Mouse (Mus musculus) adipocyte (in vitro differentiated cells): Measurements from ENCODE around the gene Brwd1.
"Not testable (repeated sequence)": the region's sequence is repeated elsewhere in the genome, so short reads cannot be mapped to it uniquely, and the experiment has no call there.

Experiments
- DNase-seq: peaks from one replicate; pipeline ENCODE4 v3.0.0-alpha.2; 2016; ENCODE audit warnings: low spot score

The Brwd1 gene

DNA sequence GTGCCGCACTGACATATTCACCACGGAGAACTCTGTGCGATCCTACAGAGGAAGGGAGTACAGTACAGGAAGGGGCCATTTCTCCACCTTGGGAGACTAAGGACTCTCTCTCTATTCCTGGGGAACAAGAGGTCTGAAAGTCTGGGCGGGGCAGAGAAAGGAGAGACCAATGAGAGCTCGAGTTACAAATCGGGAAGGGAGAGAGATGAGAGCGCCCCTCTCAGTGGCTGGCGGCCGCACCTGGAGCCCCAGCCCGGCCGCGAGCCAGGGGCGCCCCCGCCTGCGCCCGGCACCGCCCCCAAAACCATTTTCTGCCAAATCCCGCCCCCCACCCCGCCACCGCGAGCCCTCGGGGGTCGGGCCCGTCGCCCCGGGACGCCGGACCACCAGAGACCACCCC lies 995 bp downstream of the Brwd1 start:
- peak; percentile 88 for DNase-seq

GRCm38 (mm10) chr16:96080524-96080923 lies 1.8 kb downstream of the Brwd1 start:
- DNase-seq: peak; percentile 31

GRCm38 (mm10) chr16:96068364-96068763 lies 14.0 kb downstream of the Brwd1 start:
- no peak for DNase-seq

- DNase-seq: no peak
These were observed 16.2 kb downstream of the Brwd1 start for GRCm38 (mm10) chr16:96066174-96066573.

DNA sequence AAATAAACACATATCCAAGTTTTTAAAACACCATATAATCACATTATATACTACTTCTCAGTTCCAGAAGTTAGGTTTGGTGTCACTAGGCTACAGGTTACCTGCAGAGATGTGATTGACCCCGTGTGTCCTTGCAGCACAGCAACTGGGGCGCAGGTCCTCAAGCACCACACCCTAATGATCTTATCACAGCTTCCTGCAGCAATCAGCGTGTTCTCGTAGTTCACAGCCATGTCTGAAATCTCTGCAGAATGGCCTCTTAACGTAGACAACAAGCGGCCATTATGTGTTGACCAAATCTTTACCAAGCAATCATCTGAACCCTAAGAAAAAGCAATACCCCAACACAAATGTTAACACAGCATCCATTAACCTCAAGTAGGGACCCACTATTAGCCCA lies 17.7 kb downstream of the Brwd1 start:
- DNase-seq: no peak

DNA sequence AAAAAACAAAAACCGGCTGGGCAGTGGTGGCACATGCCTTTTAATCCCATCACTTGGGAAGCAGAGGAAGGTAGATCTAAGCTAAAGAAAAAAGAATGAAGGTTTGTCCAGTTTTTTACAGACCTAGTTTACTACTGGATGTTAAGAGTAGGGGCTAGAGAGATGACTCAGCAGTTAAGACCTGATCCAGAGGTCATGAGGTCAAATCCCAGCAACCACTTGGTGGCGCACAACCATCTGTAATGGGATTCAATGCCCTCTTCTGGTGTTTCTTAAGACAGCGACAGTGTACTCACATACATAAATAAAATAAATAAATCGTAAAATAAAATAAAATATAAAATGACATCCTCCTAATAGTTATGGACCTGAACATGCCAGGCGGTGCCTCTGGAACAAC lies 38.2 kb downstream of the Brwd1 start:
- peak; percentile 64 for DNase-seq

GRCm38 (mm10) chr16:96040691-96041090 lies 41.6 kb downstream of the Brwd1 start:
- DNase-seq: no peak

DNA sequence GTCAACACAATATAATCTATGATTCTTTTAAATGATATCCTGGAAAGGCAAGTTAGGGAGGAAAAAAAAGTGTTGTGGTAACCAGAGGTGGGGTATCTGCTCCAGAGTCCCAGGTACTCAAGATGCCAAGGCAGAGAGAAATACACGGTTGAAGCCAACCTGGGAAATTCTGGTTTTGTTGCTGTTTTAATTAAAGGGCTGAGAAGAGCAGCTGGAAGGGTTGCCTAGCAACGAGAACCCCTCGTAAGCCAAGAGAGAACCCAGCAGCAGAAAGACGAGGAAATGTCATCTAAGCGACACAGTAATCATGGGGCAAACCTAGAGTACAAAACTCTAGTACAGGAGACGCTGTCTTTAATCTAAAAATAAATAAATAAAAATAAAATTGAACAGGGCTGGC lies 42.8 kb downstream of the Brwd1 start:
- DNase-seq: no peak

DNA sequence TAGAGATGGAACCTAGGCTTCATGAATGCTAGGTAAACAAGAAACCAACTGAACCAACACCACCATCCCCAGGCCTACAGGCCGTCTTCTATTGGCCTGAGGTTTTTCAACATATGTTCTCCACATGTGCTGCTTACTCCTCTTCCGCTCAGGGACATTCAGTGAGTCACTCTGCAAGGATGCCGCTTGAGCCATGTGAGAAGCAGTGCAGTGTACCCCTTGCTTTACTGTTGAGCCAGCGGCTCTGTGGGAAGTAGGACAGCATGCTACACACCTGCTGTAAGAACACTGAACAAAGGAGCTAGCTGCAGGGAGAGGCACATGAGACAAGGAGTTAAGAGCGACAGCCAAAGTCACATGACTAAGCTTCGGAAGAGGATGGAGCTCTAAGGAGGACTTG lies 47.9 kb downstream of the Brwd1 start:
- DNase-seq: no peak

GRCm38 (mm10) chr16:96032368-96033043 lies 49.8 kb downstream of the Brwd1 start:
- no peak for DNase-seq

DNA sequence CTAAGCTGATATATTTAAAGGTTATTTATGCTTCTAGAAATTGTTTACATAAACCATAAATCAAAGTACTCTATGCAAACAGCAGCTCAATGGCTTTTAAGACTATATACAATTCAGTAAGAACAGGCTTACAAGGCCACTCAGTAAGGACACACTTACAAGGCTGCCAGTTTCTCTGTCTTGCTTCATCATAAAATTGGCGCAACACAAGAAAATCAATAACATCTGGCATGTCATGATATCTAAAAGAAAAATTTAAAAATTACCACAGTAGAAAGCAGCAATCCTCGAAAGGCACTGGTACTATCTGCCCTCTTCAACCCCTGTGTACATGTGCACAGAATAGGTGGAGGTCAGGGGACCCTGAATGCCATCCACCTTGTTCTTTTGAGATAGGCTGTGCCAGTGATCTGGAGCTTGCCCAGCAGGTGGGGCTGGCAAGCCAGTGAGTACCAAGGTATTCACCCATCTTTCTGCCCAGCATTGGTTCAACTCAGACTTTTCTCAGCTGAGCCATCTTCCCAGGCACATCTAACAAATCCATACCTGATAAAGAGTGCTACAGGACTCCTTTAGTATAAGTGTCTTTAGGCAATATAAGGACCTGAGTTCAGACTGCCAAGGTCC lies 51.7 kb downstream of the Brwd1 start:
- DNase-seq: peak; percentile 56

GRCm38 (mm10) chr16:96026256-96026655 lies 56.1 kb downstream of the Brwd1 start:
- DNase-seq: no peak

- DNase-seq: no peak
These were observed 57.1 kb downstream of the Brwd1 start for GRCm38 (mm10) chr16:96025244-96025643.

GRCm38 (mm10) chr16:96021045-96021444 lies 61.3 kb downstream of the Brwd1 start:
- no peak for DNase-seq

DNA sequence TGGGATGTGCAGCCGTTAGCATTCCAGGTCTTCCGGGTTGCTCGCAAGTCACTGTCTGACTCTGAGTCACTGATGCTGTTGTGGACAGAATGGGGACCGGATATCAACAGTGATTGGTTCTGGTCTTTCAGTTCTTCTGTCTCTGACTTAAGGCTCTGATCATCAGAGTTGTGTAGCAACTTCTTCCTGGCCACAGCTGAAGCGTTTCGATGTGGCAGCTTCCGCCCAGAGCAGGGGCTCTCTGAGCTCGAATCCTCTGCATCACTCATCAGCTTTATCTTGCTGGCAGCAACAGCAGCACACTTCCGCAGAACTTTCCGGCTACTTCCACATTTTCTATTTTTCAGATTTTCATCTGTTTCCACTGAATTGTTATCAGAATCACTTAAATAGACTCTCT lies 73.2 kb downstream of the Brwd1 start:
- not testable (repeated sequence) for DNase-seq

DNA sequence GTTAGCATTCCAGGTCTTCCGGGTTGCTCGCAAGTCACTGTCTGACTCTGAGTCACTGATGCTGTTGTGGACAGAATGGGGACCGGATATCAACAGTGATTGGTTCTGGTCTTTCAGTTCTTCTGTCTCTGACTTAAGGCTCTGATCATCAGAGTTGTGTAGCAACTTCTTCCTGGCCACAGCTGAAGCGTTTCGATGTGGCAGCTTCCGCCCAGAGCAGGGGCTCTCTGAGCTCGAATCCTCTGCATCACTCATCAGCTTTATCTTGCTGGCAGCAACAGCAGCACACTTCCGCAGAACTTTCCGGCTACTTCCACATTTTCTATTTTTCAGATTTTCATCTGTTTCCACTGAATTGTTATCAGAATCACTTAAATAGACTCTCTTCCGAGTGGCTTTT lies 78.0 kb downstream of the Brwd1 start:
- not testable (repeated sequence) for DNase-seq

GRCm38 (mm10) chr16:95999291-95999690 lies 83.0 kb downstream of the Brwd1 start:
- peak; percentile 45 for DNase-seq

GRCm38 (mm10) chr16:95996156-95996555 lies 86.2 kb downstream of the Brwd1 start:
- DNase-seq: no peak

DNA sequence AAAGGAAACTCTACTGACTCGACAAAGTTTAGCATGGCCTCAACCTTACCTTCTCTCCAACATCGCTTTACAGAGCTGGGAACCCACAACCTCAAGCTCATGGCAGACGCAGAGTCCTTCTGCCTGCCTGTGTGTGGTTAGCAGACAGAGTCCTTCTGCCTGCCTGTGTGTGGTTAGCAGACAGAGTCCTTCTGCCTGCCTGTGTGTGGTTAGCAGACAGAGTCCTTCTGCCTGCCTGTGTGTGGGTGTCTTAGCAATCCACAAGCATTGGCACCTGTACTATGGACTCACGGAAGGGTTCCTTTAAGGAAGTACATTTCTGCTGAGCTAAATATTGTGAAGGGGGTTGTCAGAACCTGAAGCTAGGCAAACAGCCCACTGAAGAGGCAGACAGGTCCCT lies 87.8 kb downstream of the Brwd1 start:
- DNase-seq: not testable (repeated sequence)

- DNase-seq: no peak
These were observed 89.7 kb downstream of the Brwd1 start for GRCm38 (mm10) chr16:95992596-95992995.

DNA sequence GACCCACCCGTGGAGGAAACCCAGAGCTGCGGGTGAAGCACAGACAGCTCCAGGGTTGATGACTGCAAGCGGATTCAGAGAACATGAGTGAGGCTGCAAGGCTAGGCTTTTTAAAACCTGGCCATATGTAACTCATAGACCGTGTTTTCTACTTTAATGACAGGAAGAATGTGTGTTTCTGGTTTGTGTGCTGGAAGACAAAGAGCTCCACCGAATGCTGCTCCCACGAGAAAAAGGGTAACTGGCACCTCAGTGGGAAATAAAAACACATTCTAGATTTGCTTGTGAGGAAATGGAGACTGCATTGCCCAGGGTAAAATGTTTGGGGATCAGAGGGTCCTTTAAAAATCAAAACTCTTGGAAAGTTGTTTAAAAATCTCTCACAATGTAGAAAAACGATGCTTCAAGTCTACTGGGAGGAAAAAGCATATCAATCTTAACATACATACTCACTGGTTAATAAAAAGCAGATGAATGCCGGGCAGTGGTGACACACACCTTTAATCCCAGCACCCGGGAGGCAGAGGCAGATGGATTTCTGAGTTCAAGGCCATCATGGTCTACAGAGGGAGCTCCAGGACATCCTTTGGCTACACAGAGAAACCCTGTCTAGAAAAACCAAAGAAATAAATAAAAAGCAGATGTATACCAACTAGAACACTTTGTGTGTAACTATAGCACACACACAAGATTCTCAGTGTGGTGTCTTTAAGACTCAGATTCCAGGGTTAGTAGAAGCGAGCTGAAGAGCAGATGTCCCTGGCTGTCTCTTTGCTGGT lies 91.0 kb downstream of the Brwd1 start:
- peak; percentile 58 for DNase-seq

DNA sequence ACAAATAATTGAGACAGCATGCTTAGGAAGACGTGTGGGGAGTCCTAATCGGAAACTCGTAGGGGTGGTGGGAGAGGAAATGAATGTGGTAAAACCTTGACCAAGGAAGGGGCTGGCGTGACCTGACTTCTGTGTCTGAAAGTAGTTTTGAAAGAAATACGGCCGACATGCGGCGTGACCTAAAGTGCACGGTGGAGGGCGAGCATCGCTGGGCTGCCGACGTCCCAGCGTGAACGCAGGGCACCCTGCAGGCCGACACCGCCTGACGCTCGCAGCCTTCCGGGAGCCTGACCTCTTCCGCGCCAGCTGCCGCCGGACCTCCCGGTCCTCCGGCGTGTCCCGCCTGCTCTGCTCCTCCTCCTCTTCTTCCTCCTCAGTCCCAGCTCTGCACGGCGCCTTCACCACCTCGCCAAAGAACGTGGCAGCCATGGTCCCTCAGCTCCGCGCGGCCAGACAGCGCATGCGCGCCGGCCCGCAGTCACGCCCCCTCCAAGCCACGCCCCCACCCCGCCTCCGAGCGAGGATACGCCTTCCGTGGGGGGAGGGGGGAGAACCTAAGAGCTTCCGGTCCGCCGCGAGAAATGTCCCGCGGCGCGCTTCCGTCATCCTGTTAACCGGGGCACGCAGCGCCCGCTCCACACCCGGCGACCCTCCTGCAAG lies 91.7 kb downstream of the Brwd1 start, which contains the start of gene Psmg1:
Gene Psmg1 (minus strand): TSS at position 499 of the 660 bp plus-strand sequence.
- peak; percentile 96 for DNase-seq
